Mouse (Mus musculus): ENCODE measurements around the gene Tmem274.

GRCm38 (mm10) chr4:149512072-149512471 lies 34.9 kb downstream of the Tmem274 start:
- TF ChIP-seq POLR2A (IDR thresholded peaks at IDR 0.05; ENCODE audit: insufficient read depth, low read depth, low read length): no peak
- no peak for TF ChIP-seq CTCF (IDR thresholded peaks at IDR 0.05; ENCODE audit: insufficient read depth, low read depth, low read length)
